Mouse (Mus musculus) heart, adult 2 months (tissue): ENCODE measurements at regions not wholly inside any gene's neighbourhood (a gene's known extent, or its start where the extent isn't known, plus 50 kb on each side); places are given as distances from the start of the nearest gene placed in this dataset.

Experiments
- CTCF ChIP-seq: fragments of 200-600 bp; IDR thresholded peaks from 2 replicates; pipeline ENCODE4 v1.8.1; 2022; ENCODE audit warnings: antibody characterized with exemption, mild to moderate bottlenecking, moderate library complexity
- POLR2A ChIP-seq: fragments of 200-500 bp; IDR thresholded peaks from 2 replicates; pipeline ENCODE4 v1.6.1; 2011; ENCODE audit warnings: mild to moderate bottlenecking, low read depth, low read length, control low read depth; ENCODE audit not compliant: insufficient read depth

DNA sequence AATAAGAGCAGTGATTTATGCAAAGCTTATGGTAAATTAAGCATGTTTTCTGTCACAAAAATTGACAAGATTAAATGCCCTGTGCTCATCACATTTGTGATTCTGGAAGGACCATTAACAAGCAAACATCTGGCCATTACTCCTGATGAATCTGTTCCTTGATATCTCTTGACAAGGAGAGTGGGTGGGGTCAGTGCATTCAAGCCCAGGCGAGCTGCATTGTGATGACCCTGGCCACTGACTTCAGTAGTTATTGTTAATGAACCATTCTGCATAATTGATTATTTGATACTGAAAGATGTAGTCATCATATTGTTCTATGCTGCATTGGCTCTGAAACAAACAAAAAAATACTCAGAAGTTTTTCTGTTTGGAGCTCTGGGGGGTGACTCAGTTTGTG is 115.4 kb upstream of the Prmt6 start:
- TF ChIP-seq POLR2A (no peak), CTCF (no peak)
